Mouse (Mus musculus) splenic B cell, adult 2 months (primary cell): ENCODE results near the gene Zbtb7a.

ENCODE experiments used
- DNase-seq: peaks from one replicate; pipeline ENCODE4 v3.0.0-alpha.2; 2011; ENCODE audit warnings: low read depth, low spot score
- H3K27me3 ChIP-seq: 2 replicates; pipeline ENCODE4 v1.6.1; 2012; ENCODE audit warnings: mild to moderate bottlenecking, low read length, moderate library complexity, mixed read lengths; ENCODE audit not compliant: control insufficient read depth, poor library complexity, insufficient read depth, severe bottlenecking
- H3K36me3 ChIP-seq: 2 replicates; pipeline ENCODE4 v1.6.1; 2012; ENCODE audit warnings: mild to moderate bottlenecking, low read length, moderate library complexity, mixed read lengths; ENCODE audit not compliant: control insufficient read depth, poor library complexity, insufficient read depth, severe bottlenecking

Zbtb7a gene

GRCm38 (mm10) chr10:81134966-81135681, at the start of gene Zbtb7a:
Gene Zbtb7a, plus strand, starts transcription at chr10:81135220.
- Histone ChIP-seq H3K27me3 (no peaks in the 10 kb centered on the region), H3K36me3 (no peaks in the 10 kb centered on the region)
- peak; percentile 29 for DNase-seq

- Histone ChIP-seq H3K36me3 (no peaks in the 10 kb centered on the region), H3K27me3 (no peaks in the 10 kb centered on the region)
- peak; percentile 66 for DNase-seq
Observed at GRCm38 (mm10) chr10:81087021-81087420, 48.0 kb upstream of the Zbtb7a start.

GRCm38 (mm10) chr10:81089216-81089615, 45.8 kb upstream of the Zbtb7a start:
- no peaks in the 10 kb centered on the region for H3K36me3 ChIP-seq
- DNase-seq, result no peak
- H3K27me3 ChIP-seq, result no peaks in the 10 kb centered on the region

GRCm38 (mm10) chr10:81090621-81091020, 44.4 kb upstream of the Zbtb7a start:
- H3K36me3 ChIP-seq, result no peaks in the 10 kb centered on the region
- H3K27me3 ChIP-seq, result no peaks in the 10 kb centered on the region
- DNase-seq, result no peak

- Histone ChIP-seq H3K27me3 (no peaks in the 10 kb centered on the region), H3K36me3 (no peaks in the 10 kb centered on the region)
- DNase-seq, result no peak
Observed at GRCm38 (mm10) chr10:81092465-81093250, 42.4 kb upstream of the Zbtb7a start.

GRCm38 (mm10) chr10:81094931-81095678, 39.9 kb upstream of the Zbtb7a start:
- DNase-seq, result no peak
- no peaks in the 10 kb centered on the region for H3K36me3 ChIP-seq
- no peaks in the 10 kb centered on the region for H3K27me3 ChIP-seq

GRCm38 (mm10) chr10:81105565-81106112, 29.4 kb upstream of the Zbtb7a start, which contains the start of gene Map2k2:
Gene Map2k2, plus strand, starts transcription at chr10:81105915.
- H3K36me3 ChIP-seq, result peaks cover 2% of the 10 kb centered on the region; the same call in 1 of the 2 replicates
- no peaks in the 10 kb centered on the region for H3K27me3 ChIP-seq
- peak; percentile 99 for DNase-seq

GRCm38 (mm10) chr10:81106113-81106721, 28.8 kb upstream of the Zbtb7a start:
- no peaks in the 10 kb centered on the region for H3K27me3 ChIP-seq
- peak; percentile 89 for DNase-seq
- peaks cover 2% of the 10 kb centered on the region; the same call in 1 of the 2 replicates for H3K36me3 ChIP-seq

- Histone ChIP-seq H3K36me3 (peaks cover 9% of the 10 kb centered on the region), H3K27me3 (no peaks in the 10 kb centered on the region)
- DNase-seq, result no peak
Observed at GRCm38 (mm10) chr10:81112946-81113345, 22.1 kb upstream of the Zbtb7a start.

- no peaks in the 10 kb centered on the region for H3K27me3 ChIP-seq
- peaks cover 9% of the 10 kb centered on the region for H3K36me3 ChIP-seq
- DNase-seq, result no peak
Observed at GRCm38 (mm10) chr10:81119625-81120024, 15.4 kb upstream of the Zbtb7a start.

GRCm38 (mm10) chr10:81120650-81121049, 14.4 kb upstream of the Zbtb7a start:
- no peaks in the 10 kb centered on the region for H3K27me3 ChIP-seq
- peaks cover 9% of the 10 kb centered on the region for H3K36me3 ChIP-seq
- DNase-seq, result no peak

GRCm38 (mm10) chr10:81122889-81123288, 12.1 kb upstream of the Zbtb7a start:
- DNase-seq, result no peak

GRCm38 (mm10) chr10:81123500-81123899, 11.5 kb upstream of the Zbtb7a start:
- DNase-seq, result no peak
- Histone ChIP-seq H3K27me3 (no peaks in the 10 kb centered on the region), H3K36me3 (peaks cover 3% of the 10 kb centered on the region)

More at GRCm38 (mm10) chr10:81122889-81123288, 12.1 kb upstream of the Zbtb7a start:
- H3K27me3 ChIP-seq, result no peaks in the 10 kb centered on the region
- peaks cover 5% of the 10 kb centered on the region for H3K36me3 ChIP-seq

GRCm38 (mm10) chr10:81134181-81134587, 836 bp upstream of the Zbtb7a start:
- Histone ChIP-seq H3K36me3 (no peaks in the 10 kb centered on the region), H3K27me3 (no peaks in the 10 kb centered on the region)
- DNase-seq, result peak; percentile 94
